Mouse (Mus musculus) CH12.LX (cell line): ENCODE results near the gene Agpat4.

ENCODE experiments used
- CTCF ChIP-seq, 2 experiments: IDR thresholded peaks in 1 of 2; conservative IDR thresholded peaks in 1 of 2; 2 replicates each; pipeline ENCODE4 v1.5.1; 2011 to 2012; ENCODE audit warnings: low read depth in 2 of 2, low read length in 2 of 2, improper control_type of control experiment in 1 of 2, inconsistent platforms in 1 of 2, mild to moderate bottlenecking in 1 of 2, moderate library complexity in 1 of 2
- EP300 ChIP-seq: IDR thresholded peaks from 2 replicates; pipeline ENCODE4 v1.6.1; 2011; ENCODE audit warnings: low read length, improper control_type of control experiment
- ETS1 ChIP-seq: conservative IDR thresholded peaks from 2 replicates; pipeline ENCODE4 v1.6.1; 2012; ENCODE audit warnings: low read depth, mild to moderate bottlenecking, inconsistent platforms, low read length, improper control_type of control experiment, moderate library complexity
- GABPA ChIP-seq: IDR thresholded peaks from 2 replicates; pipeline ENCODE4 v1.6.1; 2012; ENCODE audit warnings: low read depth, low read length, improper control_type of control experiment, inconsistent platforms; ENCODE audit not compliant: insufficient replicate concordance
- MAX ChIP-seq: IDR thresholded peaks from 2 replicates; pipeline ENCODE4 v1.6.1; 2011; ENCODE audit warnings: low read length, improper control_type of control experiment
- MEF2A ChIP-seq: IDR thresholded peaks from 2 replicates; pipeline ENCODE4 v1.6.1; 2014; ENCODE audit warnings: low read depth, mild to moderate bottlenecking, inconsistent platforms, low read length, improper control_type of control experiment, borderline replicate concordance
- MXI1 ChIP-seq: IDR thresholded peaks from 2 replicates; pipeline ENCODE4 v1.6.1; 2011; ENCODE audit warnings: mild to moderate bottlenecking, low read depth, low read length, improper control_type of control experiment
- POLR2A ChIP-seq: IDR thresholded peaks from 2 replicates; pipeline ENCODE4 v1.6.1; 2011; ENCODE audit warnings: low read depth, mild to moderate bottlenecking, improper control_type of control experiment, low read length
- POLR2AphosphoS2 ChIP-seq: IDR thresholded peaks from 2 replicates; pipeline ENCODE4 v1.6.1; 2011; ENCODE audit warnings: low read depth, low read length, improper control_type of control experiment
- RCOR1 ChIP-seq: conservative IDR thresholded peaks from 2 replicates; pipeline ENCODE4 v1.6.1; 2012; ENCODE audit warnings: low read depth, mild to moderate bottlenecking, inconsistent platforms, low read length, improper control_type of control experiment
- SMC3 ChIP-seq: IDR thresholded peaks from 2 replicates; pipeline ENCODE4 v1.6.1; 2011; ENCODE audit warnings: low read depth, low read length, improper control_type of control experiment
- UBTF ChIP-seq: IDR thresholded peaks from 2 replicates; pipeline ENCODE4 v1.6.1; 2012; ENCODE audit warnings: low read depth, mild to moderate bottlenecking, inconsistent platforms, low read length, improper control_type of control experiment, moderate library complexity

DNA sequence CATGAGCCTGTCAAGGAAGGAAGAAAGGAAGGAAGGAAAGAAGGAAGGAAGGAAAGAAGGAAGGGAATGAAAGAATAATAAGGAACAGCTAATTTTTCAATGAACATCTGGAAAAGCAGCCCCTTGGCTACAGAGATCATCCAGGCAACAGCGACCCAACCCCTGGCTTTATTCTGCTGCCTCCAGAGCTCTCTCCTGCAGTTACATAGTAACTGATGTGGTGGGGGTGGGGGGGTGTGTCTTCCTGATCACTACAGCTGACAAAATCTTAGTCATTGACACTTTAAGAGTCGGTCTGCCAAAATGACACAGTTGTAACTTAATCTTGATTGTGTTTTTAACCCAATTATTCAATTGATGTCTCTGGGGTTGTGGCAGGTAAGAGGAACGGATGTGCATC is 67.8 kb downstream of the Agpat4 start:
- TF ChIP-seq POLR2A (no peak), MAX (no peak), ETS1 (no peak), CTCF (conservative IDR thresholded peaks at IDR 0.05 in 1 of 2, IDR thresholded peaks at IDR 0.05 in 1 of 2; ENCODE audit: low read depth in 2 of 2, low read length in 2 of 2) (no peak), MXI1 (no peak), RCOR1 (no peak), EP300 (no peak), SMC3 (no peak), UBTF (no peak), MEF2A (no peak), GABPA (no peak), POLR2AphosphoS2 (no peak)
